Mouse (Mus musculus) liver, postnatal 0 days (tissue): Measurements from ENCODE around the gene Pnpla7.

Experiments
- CTCF ChIP-seq: sonication (generic); IDR thresholded peaks from 2 replicates; pipeline ENCODE4 v1.5.1; 2016; ENCODE audit warnings: antibody characterized with exemption, low read depth
- EP300 ChIP-seq: IDR thresholded peaks from 2 replicates; pipeline ENCODE4 v1.6.1; 2016; ENCODE audit warnings: antibody characterized with exemption, low read depth, mild to moderate bottlenecking

GRCm38 (mm10) chr2:25006767-25007166, 30.9 kb downstream of the Pnpla7 start:
- no peak for TF ChIP-seq EP300
- no peak for TF ChIP-seq CTCF
